Mouse (Mus musculus) megakaryocyte-erythroid progenitor cell, adult 5-6 weeks (primary cell): ENCODE data around the gene Tacc2. TPM values are rescaled to one million over a fixed set of nuclear protein-coding genes. Genes with fewer than 3 reads are reported as not detected.

Source experiments
- ATAC-seq: replicated peaks from 2 replicates; pipeline ENCODE4 v1.8.0; 2016; ENCODE audit warnings: mild to moderate bottlenecking, inconsistent platforms; ENCODE audit not compliant: severe bottlenecking, poor library complexity, low FRiP score, low TSS enrichment
- total RNA-seq, 2 experiments: library from RNA; stranded (forward) in 1 of 2; stranded (reverse) in 1 of 2; fragments of 200-1000, 215-1000 nt in 1 of 2; fragments of >200 nt in 1 of 2; fragmentation: Nextera tagmentation in 1 of 2; gene quantifications; 2 replicates each; pipeline ENCODE4 v1.2.3; 2014 to 2017

Tacc2 gene
- total RNA-seq, 2 experiments from 2014 or later: 1.6 to 9.1 TPM

GRCm38 (mm10) chr7:130787537-130787936 is 210.3 kb downstream of the Tacc2 start:
- ATAC-seq: no peak

GRCm38 (mm10) chr7:130788950-130789349 is 211.7 kb downstream of the Tacc2 start:
- no peak for ATAC-seq

DNA sequence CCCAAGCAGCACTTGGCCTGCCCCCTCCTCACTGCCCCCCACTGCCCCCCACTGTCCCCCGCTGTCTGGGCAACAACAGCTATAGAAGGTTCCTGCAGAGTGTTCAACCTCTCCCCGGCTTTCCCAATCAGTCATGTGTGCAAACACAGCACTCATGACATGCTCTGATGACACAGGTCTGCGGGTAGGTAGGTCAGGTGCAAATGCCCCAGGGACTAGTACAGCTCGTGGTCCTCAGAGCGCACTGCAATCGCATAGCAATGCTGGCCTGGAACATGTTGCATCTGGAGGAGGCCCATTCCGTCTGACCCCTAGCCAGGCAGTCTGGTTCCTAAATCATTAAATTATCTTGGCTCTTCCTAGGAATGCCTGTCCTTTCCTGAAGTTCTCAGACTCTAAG is 212.2 kb downstream of the Tacc2 start:
- no peak for ATAC-seq

DNA sequence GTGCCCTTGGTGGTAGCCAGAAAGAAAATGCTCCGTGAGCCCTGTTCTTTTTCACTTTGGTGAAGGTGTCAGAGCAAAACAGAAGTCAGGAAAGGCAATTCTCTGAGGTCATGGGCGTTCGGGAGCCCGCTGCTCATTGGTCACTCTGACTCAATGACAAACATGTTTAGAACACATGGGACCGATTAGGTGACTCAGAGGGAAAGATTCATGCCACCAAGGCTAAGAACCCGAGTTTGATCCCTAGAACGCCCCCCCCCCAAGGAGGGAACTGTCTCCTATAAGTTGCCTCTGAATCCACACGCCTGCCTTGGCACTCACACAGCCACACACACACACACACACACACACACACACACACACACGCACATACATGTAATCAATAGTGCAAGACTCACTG is 216.4 kb downstream of the Tacc2 start:
- ATAC-seq: no peak

- ATAC-seq: peak; percentile 66
Measured at GRCm38 (mm10) chr7:130796786-130797185, 219.5 kb downstream of the Tacc2 start.

GRCm38 (mm10) chr7:130797524-130797923 is 220.3 kb downstream of the Tacc2 start:
- ATAC-seq: no peak

- ATAC-seq: no peak
Measured at GRCm38 (mm10) chr7:130799418-130799817, 222.2 kb downstream of the Tacc2 start.

GRCm38 (mm10) chr7:130800681-130801080 is 223.4 kb downstream of the Tacc2 start:
- no peak for ATAC-seq

DNA sequence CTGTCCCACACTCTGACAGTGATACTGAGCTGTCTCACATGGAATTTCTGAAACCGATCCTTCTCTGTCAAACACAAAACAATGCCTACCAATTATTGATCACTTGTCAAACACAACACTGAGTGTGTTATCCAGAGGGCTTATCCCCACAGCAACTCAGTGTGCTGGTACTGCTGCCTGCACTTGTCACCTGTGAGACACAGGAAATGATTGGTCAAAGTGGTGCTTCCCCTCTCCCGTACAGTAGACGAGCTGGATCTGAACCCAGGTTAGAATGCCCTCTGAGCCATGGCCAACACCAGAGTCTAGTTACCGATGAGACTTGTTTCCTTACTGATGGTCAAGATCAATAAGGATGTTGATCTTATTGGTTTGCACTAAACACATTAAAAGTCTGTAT is 224.6 kb downstream of the Tacc2 start:
- ATAC-seq: no peak

- ATAC-seq: no peak
Measured at GRCm38 (mm10) chr7:130803251-130803825, 226.1 kb downstream of the Tacc2 start.

DNA sequence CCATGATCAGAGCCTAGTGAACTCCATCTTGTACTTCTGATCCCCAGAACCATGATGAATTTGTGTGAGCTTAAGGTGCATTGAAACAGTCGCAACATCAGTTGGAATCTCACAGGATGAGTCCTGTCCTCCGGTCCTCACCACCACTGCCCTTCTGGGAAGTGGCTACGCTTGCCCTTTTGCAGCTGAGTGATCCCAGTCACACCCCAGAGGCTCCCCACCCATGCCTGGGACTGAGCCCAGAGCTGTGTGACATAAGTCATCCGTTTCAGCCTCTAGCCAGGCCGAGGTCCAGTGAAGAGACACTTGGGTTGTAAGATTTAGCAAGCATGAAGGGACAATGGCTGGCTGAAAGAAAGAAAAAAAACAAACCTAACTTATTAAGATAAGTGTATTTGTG is 227.8 kb downstream of the Tacc2 start:
- ATAC-seq: no peak

DNA sequence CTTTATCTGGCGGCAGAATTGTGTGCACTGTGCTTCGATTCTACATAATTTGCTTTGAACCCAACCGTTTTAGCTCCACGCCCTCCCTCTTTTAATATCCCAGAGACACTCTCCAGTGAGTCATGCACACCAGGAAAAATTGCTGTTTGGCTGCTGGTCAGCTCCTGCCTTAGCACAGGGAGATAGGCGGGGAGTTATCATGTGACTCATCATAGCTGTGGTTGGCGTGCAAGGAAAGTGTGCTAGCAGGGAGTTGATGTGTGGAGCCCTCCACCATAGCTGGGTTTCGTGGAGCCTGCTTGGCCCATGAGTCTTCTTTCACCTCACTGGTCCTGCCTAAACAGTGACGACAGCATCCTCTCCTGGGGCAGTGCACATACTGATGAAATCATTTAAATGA is 230.5 kb downstream of the Tacc2 start:
- ATAC-seq: no peak

- no peak for ATAC-seq
Measured at GRCm38 (mm10) chr7:130808694-130809093, 231.5 kb downstream of the Tacc2 start.

DNA sequence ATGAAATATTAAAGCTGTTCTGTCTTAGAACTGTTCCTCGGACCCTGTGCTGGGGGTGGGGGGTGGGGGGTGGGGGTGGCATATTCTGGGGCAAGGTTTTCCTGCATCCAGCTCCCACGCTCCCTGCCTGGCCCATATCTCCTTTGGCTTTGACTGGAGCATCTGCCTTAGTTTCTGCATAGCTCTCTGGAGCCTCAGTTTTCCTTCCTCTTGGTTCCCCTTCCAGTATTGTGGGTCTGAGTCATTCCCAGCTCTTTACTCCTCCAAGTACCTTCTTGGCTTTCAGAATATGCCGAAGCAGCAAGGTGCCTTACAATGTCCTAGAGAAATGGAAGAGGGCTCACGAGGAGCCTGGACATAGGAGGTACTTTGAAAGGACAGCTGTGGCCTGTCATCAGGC is 233.0 kb downstream of the Tacc2 start:
- no peak for ATAC-seq

DNA sequence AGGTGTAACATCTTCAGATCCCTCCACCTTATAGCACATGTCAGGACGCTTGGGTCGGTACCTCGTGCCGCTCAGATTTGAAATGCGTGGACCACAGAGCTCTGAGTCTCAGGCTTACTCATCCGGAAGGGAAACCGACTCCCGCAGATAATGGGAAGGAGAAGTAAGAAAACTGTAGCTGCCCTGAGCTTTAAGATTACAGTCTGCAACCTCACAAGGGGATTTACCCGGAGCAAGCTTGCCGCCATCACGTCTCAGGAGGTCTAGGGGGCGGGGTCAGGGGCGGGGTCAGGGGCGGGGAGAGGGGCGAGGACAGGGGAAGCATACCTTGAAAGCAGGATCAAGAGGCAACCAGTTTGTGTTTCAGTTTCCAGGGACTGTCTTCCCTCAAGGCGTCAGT is 235.2 kb downstream of the Tacc2 start:
- ATAC-seq: no peak

Other genes with a start within 250 kb of the Tacc2 start
- gene Ate1, start 57.1 kb upstream of the Tacc2 start, total RNA-seq (2014; fragmentation: Nextera tagmentation): 31.9 and 32.1 TPM in 2 replicates
- 60.6 and 66.9 TPM in 2 replicates for gene Ate1, start 57.1 kb upstream of the Tacc2 start, total RNA-seq (2017)
- gene Nsmce4a, start 4.3 kb upstream of the Tacc2 start, total RNA-seq (2014; fragmentation: Nextera tagmentation): 180 and 183 TPM in 2 replicates
- 203 and 229 TPM in 2 replicates for gene Nsmce4a, start 4.3 kb upstream of the Tacc2 start, total RNA-seq (2017)
- gene Btbd16, start 196.6 kb downstream of the Tacc2 start, total RNA-seq (2014; fragmentation: Nextera tagmentation): 0.12 and 2.7 TPM in 2 replicates
- 0.52 and 5.2 TPM in 2 replicates for gene Btbd16, start 196.6 kb downstream of the Tacc2 start, total RNA-seq (2017)